Mouse (Mus musculus): ENCODE results near the gene Prr19.
"Not testable (repeated sequence)": the region's sequence is repeated elsewhere in the genome, so short reads cannot be mapped to it uniquely, and the experiment has no call there.

Prr19 gene

GRCm38 (mm10) chr7:25317446-25317999 is 16.3 kb downstream of the Prr19 start:
- no peak for DNase-seq (ENCODE audit: low spot score in 2 of 2)

GRCm38 (mm10) chr7:25322058-25322484 is 20.9 kb downstream of the Prr19 start:
- DNase-seq (ENCODE audit: low spot score in 2 of 2), result no peak

- DNase-seq (ENCODE audit: low spot score in 2 of 2), result no peak
These were observed 22.0 kb downstream of the Prr19 start for GRCm38 (mm10) chr7:25323219-25323618.

- not testable (repeated sequence) for DNase-seq (ENCODE audit: low spot score in 2 of 2)
These were observed 24.2 kb downstream of the Prr19 start for GRCm38 (mm10) chr7:25325431-25325830.

- DNase-seq (ENCODE audit: low spot score in 2 of 2), result no peak
These were observed 25.0 kb downstream of the Prr19 start for GRCm38 (mm10) chr7:25326233-25326632.

GRCm38 (mm10) chr7:25333596-25334307 is 32.5 kb downstream of the Prr19 start:
- DNase-seq (ENCODE audit: low spot score in 2 of 2), result peak; percentile 42 to 65

- DNase-seq (ENCODE audit: low spot score in 2 of 2), result no peak
These were observed 33.3 kb downstream of the Prr19 start for GRCm38 (mm10) chr7:25334472-25334871.

GRCm38 (mm10) chr7:25339329-25339728 is 38.1 kb downstream of the Prr19 start:
- no peak for DNase-seq (ENCODE audit: low spot score in 2 of 2)

- DNase-seq (ENCODE audit: low spot score in 2 of 2), result peak in 1 of 2 experiments; percentile 57
These were observed 40.0 kb downstream of the Prr19 start for GRCm38 (mm10) chr7:25341000-25341784.

- DNase-seq (ENCODE audit: low spot score in 2 of 2), result no peak
These were observed 47.6 kb downstream of the Prr19 start for GRCm38 (mm10) chr7:25348861-25349260.

Data from frontal cortex, postnatal 36 days (tissue).